Mouse (Mus musculus) heart, postnatal 10 days (tissue): ENCODE measurements around the gene Zfhx3. TPM values are rescaled to one million over a fixed set of nuclear protein-coding genes. Genes with fewer than 3 reads are reported as not detected.
"Not testable (repeated sequence)": the region's sequence is repeated elsewhere in the genome, so short reads cannot be mapped to it uniquely, and the experiment has no call there.

Experiments
- DNase-seq, 2 experiments: peaks; one replicate each; pipeline ENCODE4 v3.0.0; 2021
- intact Hi-C: fragments of 180-260 bp; cut with DNase I; formaldehyde crosslinking; loops from one replicate; pipeline ENCODE4 v1.15.1; 2025
- total RNA-seq, 2 experiments: library from RNA; stranded (reverse); gene quantifications; 2 replicates each; pipeline ENCODE4 v1.2.3; 2021

Zfhx3 gene
- total RNA-seq: 10 to 100 TPM; 10.8 TPM

GRCm38 (mm10) chr8:107941922-107942694 lies at the start of gene Zfhx3:
TSS of gene Zfhx3 (plus strand) at chr8:107942644.
- DNase-seq: no peak
- intact Hi-C loops: no loop called here

GRCm38 (mm10) chr8:107918984-107919383 lies 23.5 kb upstream of the Zfhx3 start:
- DNase-seq: no peak
- intact Hi-C loops: no loop called here

- no peak for DNase-seq
- intact Hi-C loops: no loop called here
Observed at GRCm38 (mm10) chr8:107926149-107926548, 16.3 kb upstream of the Zfhx3 start.

GRCm38 (mm10) chr8:107936725-107937124 lies 5.7 kb upstream of the Zfhx3 start:
- intact Hi-C loops: no loop called here
- no peak for DNase-seq

GRCm38 (mm10) chr8:107938231-107938630 lies 4.2 kb upstream of the Zfhx3 start:
- intact Hi-C loops, DNase-seq: not testable (repeated sequence)

GRCm38 (mm10) chr8:107940181-107940580 lies 2.3 kb upstream of the Zfhx3 start:
- no peak for DNase-seq
- intact Hi-C loops: no loop called here

- no peak for DNase-seq
- intact Hi-C loops: no loop called here
Observed at GRCm38 (mm10) chr8:107942752-107943510, 487 bp downstream of the Zfhx3 start.

DNA sequence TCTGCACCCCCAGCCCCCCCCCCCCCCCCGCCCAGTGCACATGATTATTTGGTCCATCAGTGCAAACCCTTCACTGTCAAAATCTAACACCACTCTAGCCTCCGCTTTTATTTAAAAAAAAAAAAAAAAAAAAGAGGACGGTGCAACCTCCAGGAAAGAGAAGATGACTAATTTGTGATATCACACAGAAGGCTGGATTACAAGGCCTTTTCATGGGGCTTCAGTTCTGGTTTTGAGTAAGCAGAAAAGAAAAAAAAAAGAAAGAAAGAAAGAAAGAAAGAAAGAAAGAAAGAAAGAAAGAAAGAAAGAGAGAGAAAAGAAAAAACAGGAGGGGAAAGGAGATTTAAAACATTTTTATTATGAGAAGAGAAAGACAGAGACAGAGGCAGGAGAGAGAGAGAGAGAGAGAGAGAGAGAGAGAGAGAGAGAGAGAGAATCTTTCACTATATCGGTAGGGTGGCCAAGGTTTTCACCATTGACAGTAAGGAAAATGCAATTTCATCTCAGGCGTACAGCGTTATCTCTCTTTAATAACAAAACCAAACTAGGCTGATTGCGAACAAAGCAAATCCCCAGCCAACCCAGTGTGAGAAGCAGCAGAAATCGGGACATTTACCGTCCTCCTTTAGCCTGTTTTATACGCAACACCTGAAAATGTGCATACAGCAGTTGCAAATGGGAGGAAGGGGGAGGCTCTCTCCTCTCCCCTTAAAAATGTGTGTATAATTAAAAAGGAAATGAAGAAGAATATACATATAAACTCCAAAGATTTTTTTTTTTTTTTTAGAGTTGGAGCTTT lies 1.3 kb downstream of the Zfhx3 start:
- intact Hi-C loops: no loop called here

DNA sequence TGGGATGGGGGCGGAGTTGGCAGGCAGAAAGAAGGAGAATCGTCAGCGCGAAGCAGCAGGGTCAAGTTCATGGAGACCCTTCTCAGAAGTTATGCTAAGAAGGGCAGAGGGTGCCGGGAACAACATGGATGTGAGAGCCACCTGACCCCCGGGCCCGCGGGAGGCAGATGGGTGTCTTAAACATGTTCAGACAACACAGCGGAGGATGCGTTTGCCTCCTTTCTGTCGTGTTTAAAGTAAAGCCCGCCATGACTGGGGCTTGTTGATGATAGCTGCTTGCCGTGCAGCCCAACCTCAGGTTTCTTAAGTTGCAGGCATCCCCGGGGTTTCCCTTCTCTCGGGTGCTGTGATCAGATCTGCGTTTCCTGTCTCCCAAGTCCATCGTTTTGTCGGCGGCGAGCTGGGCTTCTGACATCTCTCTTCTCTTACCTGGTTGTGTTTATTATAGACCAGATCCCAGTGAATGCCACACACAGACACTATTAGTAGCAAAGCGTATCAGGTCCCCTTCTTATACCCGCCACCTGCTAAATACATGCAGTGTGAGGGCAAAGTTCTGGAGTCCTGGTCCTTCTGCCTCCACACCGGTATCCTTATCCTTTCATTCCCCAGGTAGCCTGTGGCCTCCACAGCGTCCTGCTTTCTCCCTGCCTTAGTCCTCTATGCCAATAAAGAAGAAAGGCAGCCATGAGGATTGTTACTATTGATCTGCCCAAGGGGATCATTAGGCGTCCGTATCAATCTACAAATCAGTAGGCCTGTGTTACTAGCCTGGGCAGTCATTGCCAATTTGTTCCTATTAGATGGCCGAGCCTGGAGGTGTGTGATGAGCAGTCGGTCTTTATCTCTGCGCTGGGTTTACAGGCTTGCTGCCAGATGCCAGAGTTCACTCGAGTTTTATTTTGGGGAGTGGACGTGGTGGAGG lies 2.5 kb downstream of the Zfhx3 start:
- DNase-seq: no peak
- intact Hi-C loops: no loop called here

More for the DNA sequence above, 1.3 kb downstream of the Zfhx3 start:
- DNase-seq: no peak

DNA sequence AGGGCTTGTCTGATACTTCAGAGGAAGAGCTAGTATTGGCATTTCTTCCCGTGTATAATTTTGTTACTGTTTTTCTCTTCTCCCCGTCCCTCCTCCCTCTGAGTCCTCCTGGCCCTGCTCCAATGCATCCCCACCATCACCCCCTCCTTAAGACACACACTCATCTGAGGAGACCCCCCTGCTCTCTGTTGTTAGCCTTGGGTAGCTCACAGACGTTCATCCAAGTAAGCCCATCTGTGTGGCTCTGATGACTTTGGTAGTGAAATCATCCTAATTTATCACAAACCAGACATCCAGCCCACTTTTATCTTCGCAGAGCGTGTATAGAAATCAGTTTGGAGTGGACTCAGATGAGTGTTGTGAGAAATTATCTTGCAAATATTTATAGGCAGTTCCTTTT lies 4.4 kb downstream of the Zfhx3 start:
- intact Hi-C loops: no loop called here
- DNase-seq: no peak

DNA sequence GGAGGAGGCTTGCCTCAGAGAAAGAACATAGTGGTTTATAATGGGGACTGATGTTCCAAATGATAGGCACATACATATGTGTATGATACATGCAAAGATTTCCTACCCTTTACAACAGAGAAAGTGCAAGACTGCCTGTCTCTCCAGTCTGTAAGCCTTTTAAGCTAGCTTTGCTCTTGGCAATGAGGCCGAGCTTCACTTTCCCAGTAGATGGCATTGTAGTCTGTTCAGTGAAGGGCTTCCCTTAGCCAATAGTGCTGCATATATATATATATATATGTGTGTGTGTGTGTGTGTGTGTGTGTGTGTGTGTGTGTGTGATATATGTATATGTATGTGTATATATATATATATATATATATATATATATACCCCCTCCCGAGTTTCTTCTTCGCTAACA lies 13.4 kb downstream of the Zfhx3 start:
- intact Hi-C loops: loop anchor here (10.0 kb wide), 1 partner anchor 1229 kb away; no protein-coding TSS in a partner anchor
- DNase-seq: peak; percentile 12 to 15

DNA sequence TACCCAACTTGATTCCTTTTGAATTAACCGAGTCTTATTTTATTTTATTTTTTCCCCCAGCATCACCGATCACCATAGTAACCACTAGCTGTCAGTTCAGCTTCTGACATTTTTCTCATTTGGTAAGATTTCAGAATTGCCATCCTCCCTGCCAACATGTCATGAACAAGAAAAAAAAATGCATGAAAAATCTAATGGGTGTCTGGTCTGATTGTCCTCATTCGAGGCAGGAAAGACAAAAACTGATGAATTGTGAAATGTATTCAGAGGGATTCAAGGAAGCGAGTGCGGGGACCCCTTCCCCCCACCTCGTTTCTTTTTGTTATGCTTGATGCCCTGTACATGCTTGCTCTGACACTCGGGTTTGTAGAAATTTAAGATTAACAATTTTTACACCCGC lies 15.1 kb downstream of the Zfhx3 start:
- no peak for DNase-seq
- intact Hi-C loops: loop anchor here (10.0 kb wide), 1 partner anchor 1227 kb away; no protein-coding TSS in a partner anchor

DNA sequence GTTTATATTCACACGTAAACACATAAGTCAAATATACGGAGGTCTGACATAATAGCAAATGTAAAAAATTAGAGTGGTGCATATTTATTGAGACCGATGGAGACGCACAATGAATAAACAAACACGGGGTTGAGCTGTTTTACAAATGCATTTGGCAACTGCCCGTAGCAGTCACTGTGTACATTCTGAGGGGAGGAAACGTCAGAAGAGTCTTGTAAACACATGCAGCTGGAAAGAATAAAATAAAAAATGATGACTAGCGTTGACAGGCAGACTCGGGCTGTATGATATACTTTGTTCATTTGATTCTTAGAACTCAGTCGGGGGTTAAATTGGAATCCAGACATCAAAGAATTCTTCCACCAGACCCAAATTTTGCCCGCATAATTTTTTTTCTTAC lies 18.0 kb downstream of the Zfhx3 start:
- intact Hi-C loops: no loop called here
- DNase-seq: no peak

- intact Hi-C loops: no loop called here
- DNase-seq: no peak
Observed at GRCm38 (mm10) chr8:107960878-107961277, 18.4 kb downstream of the Zfhx3 start.

DNA sequence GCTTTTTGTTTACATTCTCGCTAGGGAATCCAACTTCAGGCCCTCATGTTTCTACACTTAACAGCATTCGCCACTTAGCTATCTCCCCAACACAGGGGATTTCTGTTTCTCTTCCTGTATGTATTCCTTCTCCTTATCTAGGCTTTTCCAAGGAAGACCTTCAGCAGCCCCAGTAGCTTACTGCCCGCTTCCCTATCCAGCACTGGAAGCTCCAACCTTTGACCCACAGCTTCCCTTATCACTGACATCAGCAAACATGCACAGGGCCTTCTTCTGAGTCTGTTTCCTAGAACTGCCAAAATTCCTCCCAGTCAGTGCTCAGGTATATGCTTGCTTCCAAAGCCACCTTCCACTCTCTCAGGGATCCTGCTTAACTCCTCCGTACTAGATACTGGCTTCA lies 29.8 kb downstream of the Zfhx3 start:
- intact Hi-C loops: no loop called here
- no peak for DNase-seq

DNA sequence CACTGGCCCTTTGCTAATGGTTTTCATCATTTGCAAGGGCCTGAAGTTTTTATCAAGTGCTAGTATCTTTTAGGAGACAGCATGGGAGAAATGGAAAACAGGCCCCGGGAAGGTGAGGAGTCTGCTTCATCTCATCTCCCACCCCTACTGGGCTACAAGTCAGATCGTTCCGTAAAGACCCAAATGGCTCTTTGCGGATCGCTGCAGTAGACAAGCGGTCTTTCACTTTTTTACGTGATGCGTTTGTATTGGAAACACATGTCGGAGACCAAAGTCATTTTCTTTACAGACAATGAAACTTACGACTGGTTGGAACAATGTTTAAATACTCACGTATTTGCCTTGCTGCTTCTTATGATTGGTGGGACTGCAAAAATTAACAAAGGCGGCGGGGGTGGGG lies 32.0 kb downstream of the Zfhx3 start:
- DNase-seq: no peak
- intact Hi-C loops: no loop called here

DNA sequence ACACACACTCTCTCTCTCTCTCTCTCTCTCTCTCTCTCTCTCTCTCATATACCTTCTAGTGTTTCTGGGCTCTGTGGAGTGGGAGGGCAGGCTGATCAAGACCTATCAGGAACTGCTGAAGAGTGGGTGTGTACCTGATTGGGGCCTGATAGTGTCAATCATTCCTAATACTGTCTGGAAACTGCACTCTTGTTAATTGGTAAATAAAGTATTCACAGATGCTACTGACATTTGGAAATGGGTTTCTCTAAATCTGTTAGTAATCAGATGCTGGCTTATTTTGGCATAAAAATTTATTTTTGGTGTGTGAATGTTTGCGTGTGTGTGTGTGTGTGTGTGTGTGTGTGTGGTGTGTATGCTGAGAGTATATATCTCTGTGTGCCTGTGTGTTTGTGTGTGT lies 35.8 kb downstream of the Zfhx3 start:
- no peak for DNase-seq
- intact Hi-C loops: no loop called here

DNA sequence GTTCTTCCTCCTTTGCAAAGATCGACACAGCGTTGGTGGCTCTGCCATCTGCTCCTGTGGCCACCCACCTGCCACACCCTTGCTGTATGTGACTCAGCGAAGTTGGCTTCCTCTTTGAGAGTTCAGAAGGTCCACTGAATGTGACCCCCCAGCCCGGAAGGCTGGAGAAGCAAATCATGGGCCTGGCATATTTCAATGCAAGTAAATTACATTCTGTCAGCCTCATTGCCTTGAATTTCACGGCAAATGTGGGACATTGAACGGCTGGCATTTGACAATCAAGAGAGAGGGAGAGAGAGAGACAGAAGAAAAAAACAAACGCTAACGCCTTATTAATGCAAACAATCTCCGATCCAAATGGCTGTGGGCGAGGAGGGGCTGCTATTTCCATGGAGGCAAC lies 38.2 kb downstream of the Zfhx3 start:
- DNase-seq: no peak
- intact Hi-C loops: no loop called here

DNA sequence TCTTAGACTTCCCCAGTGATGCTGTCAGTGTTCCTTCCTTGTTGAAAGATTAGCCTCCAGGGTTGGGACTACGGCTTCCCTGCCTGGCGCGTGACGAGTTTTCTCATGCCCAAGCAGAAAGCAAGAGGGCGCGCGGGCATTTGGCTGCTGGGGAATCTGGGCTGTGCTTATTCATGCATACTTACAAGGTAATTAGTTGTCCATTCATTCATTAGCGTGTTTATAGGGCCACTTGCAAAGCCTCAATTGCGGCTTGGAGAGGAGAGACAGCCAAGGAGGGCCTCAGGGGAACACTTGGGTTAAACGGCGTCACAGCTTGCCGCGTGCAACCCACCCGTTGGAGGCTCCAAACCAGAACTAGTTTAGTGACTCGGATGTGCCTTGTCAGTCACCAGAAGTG lies 44.2 kb downstream of the Zfhx3 start:
- intact Hi-C loops: no loop called here
- no peak for DNase-seq

DNA sequence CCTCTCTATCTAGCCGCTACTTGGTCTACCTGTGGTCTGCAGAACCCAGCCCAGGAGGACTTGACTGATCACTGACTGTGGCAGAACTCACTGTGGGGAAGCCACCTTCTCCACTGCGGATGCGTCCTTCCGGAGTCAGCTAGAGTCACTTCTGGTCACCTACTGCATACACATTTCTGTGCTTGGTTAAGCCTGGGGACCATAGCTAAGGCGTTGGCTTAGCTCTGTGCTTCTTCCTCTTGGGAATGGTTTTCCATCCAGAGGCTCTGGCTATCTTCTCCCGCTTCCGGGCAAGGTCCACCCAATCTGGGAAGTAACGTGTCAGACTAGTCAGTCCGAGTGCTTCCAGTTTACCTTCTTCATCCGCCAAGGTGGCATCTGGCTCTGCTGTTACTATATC lies 56.4 kb downstream of the Zfhx3 start:
- intact Hi-C loops: no loop called here
- no peak for DNase-seq
